Mouse (Mus musculus) MEL (cell line): ENCODE data around the gene Stag1. TPM values are rescaled to one million over a fixed set of nuclear protein-coding genes. Genes with fewer than 3 reads are reported as not detected.

Experiments used
- DNase-seq: peaks from one replicate; pipeline ENCODE4 v3.0.0; 2011; ENCODE audit warnings: low read depth, low spot score
- H3K27ac ChIP-seq: 2 replicates; pipeline ENCODE4 v1.5.1; 2012; ENCODE audit warnings: low read depth, mild to moderate bottlenecking, control low read depth, low read length, moderate library complexity; ENCODE audit not compliant: control insufficient read depth
- H3K27me3 ChIP-seq, 2 experiments: fragments of 150-350 bp in 1 of 2; sonication (generic) in 1 of 2; 2 replicates each; pipeline ENCODE4 v1.6.1; 2012; ENCODE audit warnings: low read length in 2 of 2, mild to moderate bottlenecking in 2 of 2, improper control_type of control experiment in 1 of 2, moderate library complexity in 1 of 2; ENCODE audit not compliant: insufficient read depth in 2 of 2, control insufficient read depth in 1 of 2
- H3K36me3 ChIP-seq, 2 experiments: 2 replicates each; pipeline ENCODE4 v1.6.1; 2012 to 2014; ENCODE audit warnings: low read length in 2 of 2, improper control_type of control experiment in 1 of 2, inconsistent platforms in 1 of 2, mild to moderate bottlenecking in 1 of 2; ENCODE audit not compliant: insufficient read depth in 2 of 2, control insufficient read depth in 1 of 2
- H3K4me1 ChIP-seq, 2 experiments: fragments of 150-350 bp in 1 of 2; sonication (generic) in 1 of 2; 2 replicates each; pipeline ENCODE4 v1.6.1; 2012; ENCODE audit warnings: low read length in 2 of 2, improper control_type of control experiment in 1 of 2, mild to moderate bottlenecking in 1 of 2; ENCODE audit not compliant: insufficient read depth in 2 of 2, control insufficient read depth in 1 of 2
- H3K4me3 ChIP-seq, 2 experiments: fragments of 150-350 bp in 1 of 2; sonication (generic) in 1 of 2; 2 replicates each; pipeline ENCODE4 v1.5.1; 2012; ENCODE audit warnings: low read depth in 2 of 2, low read length in 2 of 2, mild to moderate bottlenecking in 2 of 2, moderate library complexity in 2 of 2, control low read depth in 1 of 2, improper control_type of control experiment in 1 of 2; ENCODE audit not compliant: control insufficient read depth in 1 of 2, insufficient read depth in 1 of 2
- H3K79me2 ChIP-seq: 2 replicates; pipeline ENCODE4 v1.6.1; 2012; ENCODE audit warnings: mild to moderate bottlenecking, low read length, moderate library complexity; ENCODE audit not compliant: control insufficient read depth, poor library complexity, insufficient read depth
- H3K9ac ChIP-seq: 2 replicates; pipeline ENCODE4 v1.6.1; 2012; ENCODE audit warnings: low read depth, mild to moderate bottlenecking, control low read depth, low read length, moderate library complexity; ENCODE audit not compliant: control insufficient read depth, poor library complexity, severe bottlenecking
- H3K9me3 ChIP-seq: fragments of 150-350 bp; sonication (generic); replicated peaks from 2 replicates; pipeline ENCODE4 v1.6.1; 2012; ENCODE audit warnings: mild to moderate bottlenecking, low read length, improper control_type of control experiment, moderate library complexity; ENCODE audit not compliant: insufficient read depth
- CHD1 ChIP-seq: IDR thresholded peaks from 2 replicates; pipeline ENCODE4 v1.6.1; 2012; ENCODE audit warnings: low read depth, mild to moderate bottlenecking, inconsistent platforms, low read length, improper control_type of control experiment
- CHD2 ChIP-seq: IDR thresholded peaks from 2 replicates; pipeline ENCODE4 v1.6.1; 2011; ENCODE audit warnings: low read length, improper control_type of control experiment
- CTCF ChIP-seq, 3 experiments: IDR thresholded peaks in 2 of 3; conservative IDR thresholded peaks in 1 of 3; 2 replicates each; pipeline ENCODE4 v1.5.1; 2011 to 2012; ENCODE audit warnings: low read length in 3 of 3, low read depth in 2 of 3, mild to moderate bottlenecking in 2 of 3, improper control_type of control experiment in 1 of 3, inconsistent platforms in 1 of 3, mixed read lengths in 1 of 3, moderate library complexity in 1 of 3; ENCODE audit not compliant: control insufficient read depth in 1 of 3, insufficient read depth in 1 of 3, poor library complexity in 1 of 3, severe bottlenecking in 1 of 3
- ELF1 ChIP-seq: IDR thresholded peaks from 2 replicates; pipeline ENCODE4 v1.6.1; 2014; ENCODE audit warnings: low read depth, mild to moderate bottlenecking, inconsistent platforms, low read length, improper control_type of control experiment, moderate library complexity
- ETS1 ChIP-seq: IDR thresholded peaks from 2 replicates; pipeline ENCODE4 v1.6.1; 2012; ENCODE audit warnings: low read depth, mild to moderate bottlenecking, inconsistent platforms, low read length, improper control_type of control experiment, moderate library complexity
- JUND ChIP-seq: IDR thresholded peaks from 2 replicates; pipeline ENCODE4 v1.6.1; 2011; ENCODE audit warnings: low read depth, mild to moderate bottlenecking, improper control_type of control experiment, low read length
- KAT2A ChIP-seq: conservative IDR thresholded peaks from 2 replicates; pipeline ENCODE4 v1.6.1; 2012; ENCODE audit warnings: low read depth, low read length, improper control_type of control experiment, inconsistent platforms
- MAX ChIP-seq: IDR thresholded peaks from 2 replicates; pipeline ENCODE4 v1.6.1; 2011; ENCODE audit warnings: low read length, improper control_type of control experiment
- MEF2A ChIP-seq: IDR thresholded peaks from 2 replicates; pipeline ENCODE4 v1.6.1; 2014; ENCODE audit warnings: low read depth, mild to moderate bottlenecking, inconsistent platforms, low read length, improper control_type of control experiment; ENCODE audit not compliant: poor library complexity, insufficient replicate concordance, severe bottlenecking; ENCODE audit errors: extremely low read depth
- MXI1 ChIP-seq: IDR thresholded peaks from 2 replicates; pipeline ENCODE4 v1.6.1; 2011; ENCODE audit warnings: mild to moderate bottlenecking, low read depth, low read length, improper control_type of control experiment
- MYB ChIP-seq: IDR thresholded peaks from 2 replicates; pipeline ENCODE4 v1.6.1; 2011; ENCODE audit warnings: mild to moderate bottlenecking, low read depth, low read length, improper control_type of control experiment
- NELFE ChIP-seq: IDR thresholded peaks from 2 replicates; pipeline ENCODE4 v1.6.1; 2011; ENCODE audit warnings: low read depth, low read length, improper control_type of control experiment
- POLR2AphosphoS5 ChIP-seq: IDR thresholded peaks from 2 replicates; pipeline ENCODE4 v1.6.1; 2012; ENCODE audit warnings: low read depth, borderline replicate concordance, mild to moderate bottlenecking, inconsistent platforms, low read length, moderate library complexity, mixed read lengths
- RAD21 ChIP-seq: IDR thresholded peaks from 2 replicates; pipeline ENCODE4 v1.6.1; 2011; ENCODE audit warnings: mild to moderate bottlenecking, low read depth, low read length, improper control_type of control experiment
- RCOR1 ChIP-seq: IDR thresholded peaks from 2 replicates; pipeline ENCODE4 v1.6.1; 2012; ENCODE audit warnings: low read depth, mild to moderate bottlenecking, inconsistent platforms, low read length, improper control_type of control experiment
- TAL1 ChIP-seq: IDR thresholded peaks from 2 replicates; pipeline ENCODE4 v1.6.1; 2012; ENCODE audit warnings: mild to moderate bottlenecking, inconsistent platforms, low read length, moderate library complexity, mixed read lengths
- TCF12 ChIP-seq: IDR thresholded peaks from 2 replicates; pipeline ENCODE4 v1.6.1; 2014; ENCODE audit warnings: low read depth, mild to moderate bottlenecking, inconsistent platforms, low read length, improper control_type of control experiment, moderate library complexity
- USF1 ChIP-seq: IDR thresholded peaks from 2 replicates; pipeline ENCODE4 v1.6.1; 2014; ENCODE audit warnings: low read depth, mild to moderate bottlenecking, inconsistent platforms, low read length, improper control_type of control experiment, moderate library complexity
- USF2 ChIP-seq, 2 experiments: IDR thresholded peaks; 2 replicates each; pipeline ENCODE4 v1.6.1; 2011 to 2012; ENCODE audit warnings: improper control_type of control experiment in 2 of 2, low read length in 2 of 2, borderline replicate concordance in 1 of 2, inconsistent platforms in 1 of 2, low read depth in 1 of 2, mild to moderate bottlenecking in 1 of 2; ENCODE audit not compliant: insufficient read depth in 1 of 2
- ZKSCAN1 ChIP-seq: IDR thresholded peaks from 2 replicates; pipeline ENCODE4 v1.6.1; 2012; ENCODE audit warnings: low read depth, mild to moderate bottlenecking, inconsistent platforms, low read length, improper control_type of control experiment, moderate library complexity
- ZMIZ1 ChIP-seq: IDR thresholded peaks from 2 replicates; pipeline ENCODE4 v1.6.1; 2012; ENCODE audit warnings: low read depth, mild to moderate bottlenecking, inconsistent platforms, low read length, improper control_type of control experiment, moderate library complexity
- polyA plus RNA-seq, 2 experiments: library from polyadenylated mRNA; stranded (reverse) in 1 of 2; unstranded in 1 of 2; fragments of >175 nt in 1 of 2; fragments of >200 nt in 1 of 2; gene quantifications; 2 replicates each; pipeline versions ENCODE4 v1.2.1 to v1.2.4; 2012; ENCODE audit warnings: low replicate concordance in 2 of 2, low read depth in 1 of 2; ENCODE audit not compliant: insufficient read length in 2 of 2, insufficient read depth in 1 of 2, missing spikeins in 1 of 2
- total RNA-seq: library from RNA; depleted of rRNA; stranded (reverse); fragments of 300-350 nt; gene quantifications from 2 replicates; pipeline ENCODE4 v1.2.3, GENCODE M21; 2012

Gene Stag1
- total and polyA plus RNA-seq, 3 experiments: 30.1 to 41.7 TPM; not detected in 1

DNA sequence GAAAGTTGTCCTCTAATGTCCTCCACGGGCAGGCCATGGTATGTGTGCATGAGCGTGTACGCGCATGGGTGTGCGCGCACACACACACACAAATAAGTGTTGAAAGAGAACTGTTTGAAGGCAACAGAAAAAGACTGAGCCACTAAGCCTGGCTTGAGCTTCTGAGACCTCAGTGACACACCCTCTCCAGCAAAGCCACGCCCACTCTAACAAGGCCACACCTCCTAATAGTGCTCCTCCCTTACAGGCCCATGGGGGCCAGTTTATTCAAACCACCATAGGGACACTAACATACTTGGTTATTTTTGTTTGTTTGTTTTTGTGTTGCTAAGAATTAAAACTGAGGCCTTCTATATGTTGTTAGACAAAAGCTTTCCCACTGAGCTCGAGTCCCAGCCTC, 1.3 kb upstream of the Stag1 start:
- H3K79me2 ChIP-seq: no peaks in the 10 kb centered on the region
- H3K4me1 ChIP-seq: no peaks in the 10 kb centered on the region
- peak; percentile 75 for DNase-seq
- H3K27ac ChIP-seq: no peak overlapping the region
- H3K36me3 ChIP-seq: no peaks in the 10 kb centered on the region
- no peak overlapping the region for H3K9ac ChIP-seq
- no peaks in the 10 kb centered on the region for H3K27me3 ChIP-seq
- H3K9me3 ChIP-seq: no peaks in the 10 kb centered on the region
- no peak overlapping the region for H3K4me3 ChIP-seq
- TF ChIP-seq ETS1 (no peak), CHD1 (no peak), ELF1 (no peak), RAD21 (no peak), ZMIZ1 (no peak), NELFE (no peak; the same call in 1 of the 2 replicates), RCOR1 (no peak), TAL1 (no peak), ZKSCAN1 (no peak), POLR2AphosphoS5 (no peak), MAX (no peak), KAT2A (no peak), MYB (no peak), CHD2 (no peak), TCF12 (no peak), CTCF (IDR thresholded peaks at IDR 0.05 in 2 of 3, conservative IDR thresholded peaks at IDR 0.05 in 1 of 3; ENCODE audit: control insufficient read depth in 1 of 3, insufficient read depth in 1 of 3, low read depth in 2 of 3, low read length in 3 of 3, poor library complexity in 1 of 3, severe bottlenecking in 1 of 3) (no peak), USF1 (no peak), USF2 (IDR thresholded peaks at IDR 0.05; ENCODE audit: borderline replicate concordance in 1 of 2, insufficient read depth in 1 of 2, low read depth in 1 of 2, low read length in 2 of 2) (no peak), MEF2A (no peak), JUND (no peak)

- TF ChIP-seq USF1 (no peak), MXI1 (no peak), USF2 (IDR thresholded peaks at IDR 0.05; ENCODE audit: borderline replicate concordance in 1 of 2, insufficient read depth in 1 of 2, low read depth in 1 of 2, low read length in 2 of 2) (no peak), TAL1 (no peak), CHD2 (no peak), MEF2A (no peak)
- Histone ChIP-seq H3K4me3 (no peak overlapping the region), H3K27ac (no peak overlapping the region), H3K27me3 (no peaks in the 10 kb centered on the region), H3K4me1 (no peaks in the 10 kb centered on the region), H3K36me3 (no peaks in the 10 kb centered on the region), H3K9me3 (no peaks in the 10 kb centered on the region), H3K9ac (no peak overlapping the region), H3K79me2 (no peaks in the 10 kb centered on the region)
- DNase-seq: no peak
These were observed 2.2 kb downstream of the Stag1 start for GRCm38 (mm10) chr9:100599761-100600328.
